Mouse (Mus musculus): ENCODE results near the gene Chrm5. TPM values are rescaled to one million over a fixed set of nuclear protein-coding genes. Genes with fewer than 3 reads are reported as not detected.

The Chrm5 gene
- polyA plus RNA-seq, 1 experiment = 0.13 TPM

- TF ChIP-seq CTCF (IDR thresholded peaks at IDR 0.05; ENCODE audit: extremely low read depth, insufficient read depth, low read length) = no peak
- no peak for TF ChIP-seq POLR2A (IDR thresholded peaks at IDR 0.05; ENCODE audit: extremely low read depth, insufficient read depth, low read length)
- H3K4me1 ChIP-seq (ENCODE audit: control insufficient read depth, insufficient read depth, low read length) = no peaks in the 10 kb centered on the region
- H3K4me3 ChIP-seq (ENCODE audit: insufficient read depth, low read length) = no peak overlapping the region
- no peak overlapping the region for H3K27ac ChIP-seq (ENCODE audit: insufficient read depth, low read length)
These were observed 44.3 kb downstream of the Chrm5 start for GRCm38 (mm10) chr2:112436292-112436691.

GRCm38 (mm10) chr2:112433359-112433758 lies 47.2 kb downstream of the Chrm5 start:
- Histone ChIP-seq H3K27ac (ENCODE audit: insufficient read depth, low read length) (no peak overlapping the region), H3K4me3 (ENCODE audit: insufficient read depth, low read length) (no peak overlapping the region), H3K4me1 (ENCODE audit: control insufficient read depth, insufficient read depth, low read length) (no peaks in the 10 kb centered on the region)
- TF ChIP-seq POLR2A (IDR thresholded peaks at IDR 0.05; ENCODE audit: extremely low read depth, insufficient read depth, low read length) = no peak
- TF ChIP-seq CTCF (IDR thresholded peaks at IDR 0.05; ENCODE audit: extremely low read depth, insufficient read depth, low read length) = no peak

- no peak overlapping the region for H3K4me3 ChIP-seq (ENCODE audit: insufficient read depth, low read length)
- no peak for TF ChIP-seq POLR2A (IDR thresholded peaks at IDR 0.05; ENCODE audit: extremely low read depth, insufficient read depth, low read length)
- TF ChIP-seq CTCF (IDR thresholded peaks at IDR 0.05; ENCODE audit: extremely low read depth, insufficient read depth, low read length) = no peak
- H3K4me1 ChIP-seq (ENCODE audit: control insufficient read depth, insufficient read depth, low read length) = no peaks in the 10 kb centered on the region
- no peak overlapping the region for H3K27ac ChIP-seq (ENCODE audit: insufficient read depth, low read length)
These were observed 48.0 kb downstream of the Chrm5 start for GRCm38 (mm10) chr2:112432523-112432922.

DNA sequence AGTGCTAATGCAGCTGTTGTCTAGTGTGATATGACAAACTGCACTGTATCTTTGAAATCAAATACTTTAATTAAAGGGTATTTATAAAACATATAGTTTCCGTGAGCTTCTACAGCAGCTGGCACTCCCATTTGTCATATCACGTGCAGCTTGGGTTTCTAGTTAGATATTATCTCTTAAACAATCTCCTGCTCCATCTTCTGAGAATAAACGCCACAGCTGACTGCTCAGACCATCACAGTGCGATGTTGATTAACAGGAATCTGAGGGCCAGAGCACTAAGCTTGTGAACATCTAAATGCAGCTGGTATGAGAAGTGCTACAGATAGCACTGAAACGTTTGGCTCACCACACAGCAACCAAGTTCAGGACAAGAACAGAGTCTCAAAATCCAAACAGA lies 50.2 kb downstream of the Chrm5 start:
- no peak overlapping the region for H3K27ac ChIP-seq (ENCODE audit: insufficient read depth, low read length)
- TF ChIP-seq CTCF (IDR thresholded peaks at IDR 0.05; ENCODE audit: extremely low read depth, insufficient read depth, low read length) (no peak), POLR2A (IDR thresholded peaks at IDR 0.05; ENCODE audit: extremely low read depth, insufficient read depth, low read length) (no peak)
- no peaks in the 10 kb centered on the region for H3K4me1 ChIP-seq (ENCODE audit: control insufficient read depth, insufficient read depth, low read length)
- no peak overlapping the region for H3K4me3 ChIP-seq (ENCODE audit: insufficient read depth, low read length)

DNA sequence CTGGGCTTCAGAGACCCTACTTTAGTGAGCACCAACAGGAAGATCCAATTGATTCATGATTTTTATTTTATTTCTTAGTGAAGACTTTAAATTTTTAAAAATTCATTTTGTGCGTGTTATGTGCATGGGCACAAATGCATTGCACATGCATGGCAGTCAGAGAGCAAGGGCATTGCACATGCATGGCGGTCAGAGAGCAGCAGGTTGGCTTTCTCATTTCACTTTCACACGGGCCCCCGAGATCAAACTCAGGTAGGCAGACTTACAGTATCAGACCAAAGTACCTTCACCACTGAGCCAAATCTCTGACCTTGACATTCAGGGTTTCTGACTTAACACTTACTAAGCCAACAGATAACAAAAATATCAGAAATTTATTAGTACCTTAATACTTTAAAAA lies 50.9 kb downstream of the Chrm5 start:
- TF ChIP-seq POLR2A (IDR thresholded peaks at IDR 0.05; ENCODE audit: extremely low read depth, insufficient read depth, low read length) (no peak), CTCF (IDR thresholded peaks at IDR 0.05; ENCODE audit: extremely low read depth, insufficient read depth, low read length) (no peak)
- Histone ChIP-seq H3K4me3 (ENCODE audit: insufficient read depth, low read length) (no peak overlapping the region), H3K27ac (ENCODE audit: insufficient read depth, low read length) (no peak overlapping the region), H3K4me1 (ENCODE audit: control insufficient read depth, insufficient read depth, low read length) (no peaks in the 10 kb centered on the region)

Other genes starting within 250 kb of the Chrm5 start
- gene Lpcat4, start 241.3 kb downstream of the Chrm5 start, polyA plus RNA-seq (2012; rRNA removed) = 332 and 337 TPM in 2 replicates
- gene Nutm1, start 221.5 kb downstream of the Chrm5 start, polyA plus RNA-seq (2012; rRNA removed) = 0.08 and 0.10 TPM in 2 replicates
- 92.6 and 101 TPM in 2 replicates for gene Nop10, start 218.8 kb downstream of the Chrm5 start, polyA plus RNA-seq (2012; rRNA removed)
- gene Slc12a6, start 214.9 kb downstream of the Chrm5 start, polyA plus RNA-seq (2012; rRNA removed) = 109 and 113 TPM in 2 replicates
- 0.13 and 0.15 TPM in 2 replicates for gene Gm21985, start 214.5 kb downstream of the Chrm5 start, polyA plus RNA-seq (2012; rRNA removed)
- gene Emc4, start 112.7 kb downstream of the Chrm5 start, polyA plus RNA-seq (2012; rRNA removed) = 222 and 230 TPM in 2 replicates
- 10.9 and 11.5 TPM in 2 replicates for gene Katnbl1, start 101.6 kb downstream of the Chrm5 start, polyA plus RNA-seq (2012; rRNA removed)
- gene Emc7, start 25.8 kb downstream of the Chrm5 start, polyA plus RNA-seq (2012; rRNA removed) = 31.9 and 32.8 TPM in 2 replicates
- 9.7 and 10.8 TPM in 2 replicates for gene Aven, start 12.2 kb upstream of the Chrm5 start, polyA plus RNA-seq (2012; rRNA removed)

Data from cortical plate, adult 2 months (tissue).